Mouse (Mus musculus): ENCODE results near the gene Fancc. TPM values are rescaled to one million over a fixed set of nuclear protein-coding genes. Genes with fewer than 3 reads are reported as not detected.

Fancc gene
- polyA plus RNA-seq (2014; fragmentation: Illumina TruSeq; extraction: RNeasy Lipid Tissue Mini Kit (QIAGEN cat#74804); ENCODE audit: low read depth, low replicate concordance), result 4.0 TPM

GRCm38 (mm10) chr13:63496646-63497582, at the start of gene Fancc:
Fancc (minus strand) TSS chr13:63497278.

Other genes with a start within 250 kb of the Fancc start
- gene Ptch1, start 76.3 kb upstream of the Fancc start, polyA plus RNA-seq (2014; fragmentation: Illumina TruSeq; extraction: RNeasy Lipid Tissue Mini Kit (QIAGEN cat#74804); ENCODE audit: low read depth, low replicate concordance), result 30.9 TPM